Mouse (Mus musculus) layer of hippocampus, adult 2 months (tissue): ENCODE measurements at regions not wholly inside any gene's neighbourhood (a gene's known extent, or its start where the extent isn't known, plus 50 kb on each side); places are given as distances from the start of the nearest gene placed in this dataset.
"Not testable (repeated sequence)": the region's sequence is repeated elsewhere in the genome, so short reads cannot be mapped to it uniquely, and the experiment has no call there.

Source experiments
- DNase-seq, 2 experiments: peaks; one replicate each; pipeline ENCODE4 v3.0.0; 2022; ENCODE audit warnings: low spot score in 2 of 2
- H3K27ac ChIP-seq: fragments of 200-600 bp; 2 replicates; pipeline ENCODE4 v1.8.1; 2022
- H3K4me3 ChIP-seq: fragments of 200-600 bp; 2 replicates; pipeline ENCODE4 v1.8.1; 2022; ENCODE audit warnings: mild to moderate bottlenecking
- CTCF ChIP-seq: fragments of 200-600 bp; conservative IDR thresholded peaks from 2 replicates; pipeline ENCODE4 v1.8.1; 2022; ENCODE audit warnings: antibody characterized with exemption, mild to moderate bottlenecking, moderate library complexity

DNA sequence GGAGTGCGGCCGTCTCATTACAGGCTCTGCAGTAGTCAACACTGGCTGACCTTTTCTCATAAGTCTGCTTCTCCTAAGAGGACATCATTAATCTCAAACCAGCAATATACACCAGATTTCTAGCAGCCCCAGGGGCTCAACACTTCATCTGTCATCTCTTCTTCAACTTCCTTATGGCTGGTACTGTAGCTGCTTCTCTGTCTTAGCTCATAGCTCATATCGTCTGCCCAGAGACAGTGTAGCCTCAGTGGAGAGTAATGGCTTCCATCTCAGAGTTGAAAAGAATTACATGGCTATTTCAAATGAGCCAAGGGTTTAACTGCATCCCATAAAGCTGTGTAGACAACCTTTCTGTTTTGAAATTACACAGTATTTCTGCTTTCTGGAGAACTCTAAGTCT, 326.2 kb upstream of the Impg1 start:
- DNase-seq, result no peak
- no peak for TF ChIP-seq CTCF
- no peak overlapping the region for H3K4me3 ChIP-seq
- H3K27ac ChIP-seq, result no peak overlapping the region

- no peak overlapping the region for H3K4me3 ChIP-seq
- H3K27ac ChIP-seq, result no peak overlapping the region
- TF ChIP-seq CTCF, result no peak
- no peak for DNase-seq
Observed at GRCm38 (mm10) chr9:80774541-80774940, 309.3 kb upstream of the Impg1 start.

DNA sequence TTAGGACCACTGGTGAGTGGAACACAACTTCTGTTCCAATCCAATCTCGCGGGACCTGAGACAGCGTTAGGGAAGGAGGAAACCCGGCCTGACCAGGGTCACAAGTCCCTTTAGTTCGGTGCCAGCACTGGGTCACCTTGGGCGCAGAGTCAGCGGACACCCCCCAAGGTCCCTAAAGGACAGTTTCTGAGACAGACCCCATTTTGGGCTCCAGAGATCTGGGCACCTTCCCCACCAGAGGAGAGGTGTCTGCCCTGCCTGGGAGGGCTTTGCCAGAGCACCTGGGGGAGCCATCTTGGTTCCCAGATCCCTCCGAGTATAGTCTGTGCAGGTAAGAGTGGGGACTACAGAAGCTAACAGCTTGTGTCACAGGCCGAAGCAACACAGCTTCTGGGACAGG, 270.5 kb upstream of the Impg1 start:
- DNase-seq, H3K4me3 ChIP-seq, H3K27ac ChIP-seq: not testable (repeated sequence)

GRCm38 (mm10) chr9:80732971-80733370, 267.7 kb upstream of the Impg1 start:
- Histone ChIP-seq H3K27ac (no peak overlapping the region), H3K4me3 (no peak overlapping the region)
- TF ChIP-seq CTCF, result no peak
- no peak for DNase-seq

DNA sequence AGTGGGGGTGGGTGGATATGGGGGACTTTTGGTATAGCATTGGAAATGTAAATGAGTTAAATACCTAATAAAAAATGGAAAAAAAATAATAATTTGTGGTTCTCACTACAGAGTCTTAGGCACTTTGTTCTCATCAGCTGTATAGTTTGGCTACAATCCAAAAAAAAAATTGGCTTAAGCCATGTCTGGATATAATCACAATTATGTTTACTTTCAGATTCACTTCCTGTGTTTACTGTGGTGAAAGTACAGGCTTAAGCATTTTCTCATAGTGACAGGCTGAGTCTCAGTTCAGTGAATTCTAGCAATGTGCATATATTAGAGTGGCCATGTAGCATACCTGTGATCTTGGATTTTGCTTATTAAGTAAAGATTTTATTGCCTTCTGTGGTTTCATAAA, 258.4 kb upstream of the Impg1 start:
- TF ChIP-seq CTCF, result no peak
- no peak for DNase-seq
- Histone ChIP-seq H3K27ac (no peak overlapping the region), H3K4me3 (no peak overlapping the region)

DNA sequence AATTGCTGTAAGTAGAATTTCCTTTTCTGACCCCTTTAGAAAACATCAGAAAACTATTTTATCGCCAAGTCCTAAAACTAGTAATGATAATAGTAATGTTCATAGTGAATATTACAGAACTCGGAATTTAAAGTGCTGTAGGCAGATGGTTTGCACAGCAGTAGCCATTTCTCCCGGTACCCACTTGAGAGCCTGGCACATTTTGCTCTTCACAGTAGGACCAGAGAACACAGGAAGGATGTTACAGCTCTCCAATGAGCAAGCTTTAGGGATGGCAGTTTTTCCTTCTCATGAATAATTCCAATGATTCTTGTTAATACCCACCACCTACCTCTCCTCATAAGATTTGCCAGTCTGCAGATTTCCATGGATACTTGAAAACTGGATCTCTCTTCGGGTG, 253.2 kb upstream of the Impg1 start:
- no peak for DNase-seq
- Histone ChIP-seq H3K4me3 (no peak overlapping the region), H3K27ac (no peak overlapping the region)
- no peak for TF ChIP-seq CTCF

DNA sequence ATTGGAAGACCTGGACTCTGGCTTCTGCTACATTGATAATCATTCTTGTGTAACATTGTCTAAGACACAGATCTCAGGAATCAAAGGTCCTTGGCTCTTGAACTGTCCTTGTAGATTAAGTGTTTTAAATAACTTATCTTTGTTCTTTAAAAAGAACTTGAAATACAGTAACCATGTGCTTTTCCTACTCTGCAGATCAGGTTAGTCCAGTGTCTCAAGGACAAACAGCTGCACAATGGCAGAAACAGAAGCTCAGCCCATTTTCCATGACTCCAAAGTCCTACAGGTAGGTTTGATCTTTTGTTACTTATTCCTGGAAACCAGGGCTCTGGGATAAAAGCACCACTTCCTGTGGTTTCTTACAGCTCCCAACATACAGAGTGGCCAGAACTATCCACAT, 244.5 kb upstream of the Impg1 start:
- Histone ChIP-seq H3K4me3 (no peak overlapping the region), H3K27ac (no peak overlapping the region)
- no peak for TF ChIP-seq CTCF
- no peak for DNase-seq

- no peak for TF ChIP-seq CTCF
- H3K4me3 ChIP-seq, result no peak overlapping the region
- no peak for DNase-seq
- no peak overlapping the region for H3K27ac ChIP-seq
Observed at GRCm38 (mm10) chr9:80705264-80705663, 240.0 kb upstream of the Impg1 start.

DNA sequence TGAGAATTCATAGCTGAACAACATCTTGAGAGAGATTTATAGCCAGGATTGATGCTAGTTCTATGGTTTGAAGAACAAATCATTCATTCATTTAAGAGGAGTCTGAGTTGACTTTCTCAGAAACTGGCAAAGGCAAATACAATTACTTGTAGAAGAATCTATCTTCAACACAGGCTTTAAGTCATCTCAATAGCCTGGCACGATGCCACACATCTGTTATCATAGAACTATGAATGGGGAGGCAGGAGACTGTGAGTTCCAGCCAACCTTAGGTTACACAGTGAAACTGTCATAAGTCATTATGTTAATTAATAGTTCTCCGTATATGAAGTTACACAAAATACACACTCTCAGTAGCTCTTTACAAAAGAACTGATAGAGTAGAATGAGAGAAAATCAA, 231.9 kb upstream of the Impg1 start:
- TF ChIP-seq CTCF, result no peak
- Histone ChIP-seq H3K27ac (no peak overlapping the region), H3K4me3 (no peak overlapping the region)
- DNase-seq, result no peak

DNA sequence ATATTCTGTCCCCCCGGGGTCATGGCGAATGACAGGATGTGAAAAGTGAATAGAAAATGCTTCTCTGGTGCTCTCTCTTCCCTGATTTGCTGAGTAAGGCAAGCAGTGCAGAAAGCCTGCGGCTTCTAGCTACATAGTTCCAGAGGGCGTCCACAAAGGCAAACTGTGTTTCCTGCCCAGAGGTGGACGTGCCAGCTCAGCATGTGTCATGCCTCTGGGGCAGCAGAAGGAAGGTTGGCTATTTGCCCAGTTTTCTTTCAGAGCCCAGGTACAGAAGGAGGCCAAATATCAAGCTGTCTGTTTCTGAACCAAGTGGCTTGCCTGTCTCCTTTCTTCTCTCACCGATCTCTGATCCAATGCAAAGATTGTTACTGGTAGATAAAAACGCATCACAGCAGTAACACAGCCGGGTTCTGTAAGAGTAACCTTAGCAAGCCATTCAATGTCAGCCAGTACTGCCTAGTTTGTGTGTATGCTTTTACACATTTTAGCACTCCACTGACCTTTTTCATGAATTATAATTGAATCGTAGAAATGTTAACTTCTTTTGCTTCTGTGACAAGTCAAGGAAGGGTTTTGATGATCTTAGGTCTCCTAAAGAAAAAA, 223.3 kb upstream of the Impg1 start:
- no peak for DNase-seq
- TF ChIP-seq CTCF, result no peak
- H3K27ac ChIP-seq, result no peak overlapping the region
- H3K4me3 ChIP-seq, result no peak overlapping the region

- Histone ChIP-seq H3K4me3 (no peak overlapping the region), H3K27ac (no peak overlapping the region)
- DNase-seq, result no peak
- TF ChIP-seq CTCF, result no peak
Observed at GRCm38 (mm10) chr9:80683030-80683692, 217.9 kb upstream of the Impg1 start.

DNA sequence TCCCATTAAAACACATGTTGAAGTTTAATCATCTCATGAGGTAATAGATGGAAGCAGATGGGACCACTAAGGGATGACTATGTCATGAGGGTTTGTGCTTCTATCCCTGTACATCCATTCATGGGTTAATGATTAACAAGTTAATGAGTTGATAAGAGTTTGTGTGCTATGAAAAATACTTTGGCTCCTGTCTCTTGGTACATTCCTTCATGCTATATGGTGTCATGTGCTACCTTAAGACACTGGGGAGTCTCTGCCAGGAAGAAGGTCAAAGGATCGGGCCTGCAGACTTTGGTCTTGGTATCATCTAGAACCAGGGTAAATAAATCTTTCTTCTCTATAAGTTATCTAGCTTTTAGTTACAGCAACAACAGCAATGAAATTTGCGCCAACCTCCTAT, 216.4 kb upstream of the Impg1 start:
- no peak overlapping the region for H3K4me3 ChIP-seq
- no peak overlapping the region for H3K27ac ChIP-seq
- no peak for TF ChIP-seq CTCF
- no peak for DNase-seq

- no peak for TF ChIP-seq CTCF
- DNase-seq, result no peak
- no peak overlapping the region for H3K4me3 ChIP-seq
- H3K27ac ChIP-seq, result no peak overlapping the region
Observed at GRCm38 (mm10) chr9:80671483-80671882, 206.2 kb upstream of the Impg1 start.

DNA sequence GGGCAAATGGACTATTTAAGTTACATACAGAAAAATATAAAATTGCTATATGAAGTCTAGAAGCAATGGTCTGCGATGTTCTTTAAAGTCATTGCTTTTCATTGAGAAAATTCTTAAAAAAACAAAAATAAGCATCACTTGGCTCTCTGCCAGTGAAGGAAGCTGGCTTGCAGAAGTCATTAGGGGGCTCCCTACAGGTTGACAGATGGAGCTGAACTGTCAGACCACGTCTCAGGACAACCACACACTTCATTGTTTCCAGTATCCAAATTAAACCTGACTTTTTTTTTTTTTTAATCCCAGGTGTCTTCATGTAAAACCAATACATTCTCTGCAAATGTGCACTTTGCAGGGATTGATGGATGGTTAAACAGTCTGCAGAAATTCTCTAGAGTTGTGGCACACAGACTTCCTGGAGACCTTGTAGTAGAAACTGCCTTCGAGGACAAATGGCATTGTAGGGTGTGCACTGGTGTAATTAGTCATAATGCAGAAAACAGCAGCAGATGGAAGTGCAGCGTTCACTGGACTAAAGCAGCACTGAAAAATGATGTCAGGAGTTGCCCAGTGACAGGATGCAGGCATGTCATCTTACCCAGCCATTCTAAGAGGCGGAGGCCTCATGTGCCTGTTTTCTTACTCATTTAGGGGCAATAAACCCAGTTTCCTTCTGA, 203.4 kb upstream of the Impg1 start:
- no peak for TF ChIP-seq CTCF
- no peak overlapping the region for H3K27ac ChIP-seq
- no peak for DNase-seq
- H3K4me3 ChIP-seq, result no peak overlapping the region
